Mouse (Mus musculus) cerebellum, adult 2 months (tissue): ENCODE results near the gene Apoa5.

Source experiments
- CTCF ChIP-seq: fragments of 200-500 bp; IDR thresholded peaks from 2 replicates; pipeline ENCODE4 v1.5.1; 2011; ENCODE audit warnings: low read depth, mild to moderate bottlenecking, control low read depth, low read length, moderate library complexity, borderline replicate concordance; ENCODE audit not compliant: insufficient read depth
- POLR2A ChIP-seq: fragments of 200-500 bp; IDR thresholded peaks from 2 replicates; pipeline ENCODE4 v1.6.1; 2011; ENCODE audit warnings: low read length, control low read depth, borderline replicate concordance; ENCODE audit not compliant: insufficient read depth

DNA sequence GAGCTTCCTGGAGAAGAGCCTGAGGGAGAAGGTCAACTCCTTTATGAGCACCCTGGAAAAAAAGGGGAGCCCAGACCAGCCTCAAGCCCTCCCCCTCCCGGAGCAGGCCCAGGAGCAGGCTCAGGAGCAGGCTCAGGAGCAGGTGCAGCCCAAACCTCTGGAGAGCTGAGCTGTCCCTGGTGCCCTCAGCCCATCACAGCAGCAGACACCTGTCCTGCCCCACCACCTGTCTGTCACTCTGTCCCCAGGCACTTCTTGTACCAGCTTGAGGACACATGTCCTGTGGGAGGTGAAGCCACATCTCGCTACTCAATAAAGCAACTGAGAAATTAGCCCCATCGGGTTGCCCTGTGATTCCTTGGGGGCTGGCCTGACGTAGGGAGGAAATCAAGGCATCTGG is 25.3 kb upstream of the Apoa5 start:
- no peak for TF ChIP-seq POLR2A
- TF ChIP-seq CTCF: no peak
